Mouse (Mus musculus) kidney, postnatal 10 days (tissue): ENCODE results near the gene Kcna3.

Experiments used
- DNase-seq: peaks from one replicate; pipeline ENCODE4 v3.0.0; 2021; ENCODE audit warnings: mixed read lengths

The Kcna3 gene

DNA sequence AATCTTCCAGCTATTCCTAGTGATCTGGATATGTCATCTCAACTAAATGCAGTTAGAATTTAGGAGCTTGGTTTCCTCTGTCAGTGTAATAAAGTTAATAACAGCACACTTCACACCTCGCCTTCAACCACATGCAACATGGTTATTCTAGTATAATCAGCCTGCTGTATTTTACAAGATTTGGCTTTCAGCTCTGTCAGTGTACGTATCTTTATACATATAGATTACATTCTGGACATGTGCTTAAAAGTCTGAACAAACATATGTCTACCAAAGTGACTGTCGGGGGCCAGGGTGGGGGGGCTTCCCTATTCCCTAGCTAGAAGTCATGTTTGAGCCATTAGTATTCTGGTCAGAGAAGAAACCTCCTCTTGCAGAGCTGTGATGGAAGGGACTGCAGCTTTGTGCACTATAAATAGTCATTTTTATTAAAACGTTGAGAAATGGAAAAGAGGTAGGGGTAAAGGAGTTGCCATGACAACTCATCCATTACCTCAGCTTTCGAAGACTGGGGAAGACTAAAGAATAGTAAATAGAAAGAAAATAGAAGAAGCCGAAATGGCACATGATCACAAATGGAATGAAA is 29.6 kb downstream of the Kcna3 start:
- no peak for DNase-seq

DNA sequence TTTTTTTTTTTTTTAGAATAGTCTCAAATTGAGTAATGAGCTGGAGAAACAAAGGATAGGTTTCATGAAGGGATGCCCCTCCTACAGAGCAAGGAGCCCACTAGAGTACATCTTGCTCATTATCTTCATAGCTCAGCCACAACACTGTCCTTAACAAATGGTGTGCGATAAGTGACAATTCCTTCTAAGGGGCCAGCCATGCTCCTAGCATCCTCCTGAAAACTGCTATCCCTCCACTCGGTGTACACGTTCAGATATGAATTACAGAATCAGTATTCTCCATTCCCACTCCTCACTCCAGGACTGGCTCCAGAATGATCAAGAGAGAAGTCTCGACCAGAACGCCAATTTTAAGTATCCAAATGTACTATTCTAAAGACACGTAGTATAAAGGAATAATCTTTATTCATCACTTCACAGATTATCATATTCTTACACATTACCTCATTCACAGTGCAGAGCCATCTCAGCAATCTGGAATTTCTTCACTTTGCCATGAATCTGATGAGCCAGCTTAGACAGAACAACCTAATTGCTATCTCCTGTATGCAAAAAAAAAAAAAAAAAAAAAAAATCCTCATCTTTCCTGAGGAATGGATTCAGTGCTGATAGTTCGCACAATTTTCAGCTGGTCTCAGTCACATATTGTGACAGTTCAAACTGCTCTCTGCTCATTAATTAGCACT is 30.3 kb downstream of the Kcna3 start:
- DNase-seq = no peak

DNA sequence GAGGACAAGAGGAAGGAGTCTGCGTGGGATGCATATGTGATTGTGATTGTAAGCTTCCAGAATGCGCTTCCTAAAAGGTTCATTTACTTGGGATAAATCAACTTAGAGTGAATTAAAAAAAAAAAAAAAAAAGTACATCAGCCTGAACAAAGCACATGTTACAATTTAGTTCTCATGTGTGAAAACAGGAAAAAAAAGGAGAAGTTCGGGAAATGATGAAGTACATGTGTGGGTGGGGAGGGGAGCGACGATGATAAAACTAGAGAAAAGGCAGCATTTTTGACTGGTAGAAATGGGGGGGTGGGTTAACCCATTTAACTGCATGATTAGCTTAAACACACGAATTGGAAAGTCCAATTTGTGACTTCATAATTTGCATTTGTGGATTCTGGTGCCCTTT is 31.3 kb downstream of the Kcna3 start:
- no peak for DNase-seq

DNA sequence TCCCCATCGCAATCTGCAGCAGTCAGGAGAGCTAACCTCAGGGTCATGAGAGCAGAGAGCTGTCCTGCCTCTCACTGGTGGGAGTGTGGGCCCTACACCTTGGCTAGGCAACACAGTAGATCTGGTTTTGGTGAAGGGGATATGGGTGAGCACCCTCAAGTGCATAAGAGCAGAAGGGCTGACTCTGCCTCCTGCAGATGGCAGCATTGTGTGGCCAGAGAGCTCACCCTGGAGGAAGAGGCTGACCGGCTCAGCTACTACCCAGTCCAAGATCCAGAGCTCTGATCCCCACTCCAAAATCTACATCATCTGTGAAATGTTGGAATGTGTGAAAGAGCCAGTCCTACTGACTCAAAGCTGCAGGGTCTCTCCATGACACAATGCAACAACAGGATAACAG is 37.9 kb downstream of the Kcna3 start:
- no peak for DNase-seq

DNA sequence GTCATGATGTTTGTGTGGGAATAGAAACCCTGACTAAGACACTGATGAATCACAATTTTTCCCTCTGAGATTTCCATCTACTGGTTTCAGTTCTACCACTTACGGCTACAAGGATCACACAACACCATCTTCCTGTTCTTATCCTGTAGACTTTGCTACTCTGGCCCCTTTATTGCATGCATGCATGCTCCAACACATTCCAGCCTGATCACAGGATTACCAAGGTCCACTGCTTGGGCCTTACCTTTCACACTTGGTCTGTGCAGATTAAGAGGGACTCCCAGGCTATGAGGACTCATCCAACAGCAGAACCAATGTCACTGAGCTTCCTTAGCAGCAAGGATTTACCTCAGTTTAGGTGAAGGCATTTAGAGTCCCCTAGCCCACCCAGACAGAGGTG is 39.7 kb downstream of the Kcna3 start:
- no peak for DNase-seq

DNA sequence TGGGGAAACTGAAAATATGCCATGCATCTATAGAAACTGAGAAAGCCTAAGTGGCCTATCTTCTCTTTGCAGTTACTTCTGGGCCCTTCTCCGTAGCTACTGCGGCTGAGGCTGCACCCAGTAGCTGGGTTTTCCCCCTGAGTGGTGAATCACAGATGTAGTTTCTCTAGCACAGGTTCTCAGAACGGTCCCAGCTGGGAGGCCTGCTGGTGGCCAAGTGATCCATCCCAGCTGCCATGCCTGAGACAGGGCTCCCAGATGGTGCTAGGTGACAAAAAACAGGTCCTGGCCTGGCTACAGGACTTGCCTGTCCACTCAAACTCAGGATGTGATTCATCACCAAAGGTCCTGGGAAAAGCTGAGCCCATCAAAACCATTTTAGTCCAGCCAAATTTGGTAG is 40.7 kb downstream of the Kcna3 start:
- DNase-seq = no peak

DNA sequence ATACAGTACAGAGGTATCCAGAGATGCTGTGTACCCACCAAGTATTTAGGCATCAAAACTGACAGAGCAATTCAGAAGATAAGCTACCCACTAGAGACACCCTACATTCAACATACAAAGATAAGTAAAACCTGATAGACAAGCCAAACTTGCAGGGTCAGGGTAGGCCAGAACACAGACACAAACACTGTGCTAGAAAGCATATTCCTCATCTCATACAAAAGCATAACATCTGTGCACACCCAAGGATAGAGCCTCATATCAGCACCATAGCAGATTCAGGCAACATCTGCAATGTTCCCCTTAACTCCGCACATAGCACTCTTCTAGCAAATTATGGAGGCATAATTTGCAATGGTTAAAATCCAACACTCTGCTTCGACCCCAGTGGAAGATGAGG is 41.1 kb downstream of the Kcna3 start:
- DNase-seq = no peak

DNA sequence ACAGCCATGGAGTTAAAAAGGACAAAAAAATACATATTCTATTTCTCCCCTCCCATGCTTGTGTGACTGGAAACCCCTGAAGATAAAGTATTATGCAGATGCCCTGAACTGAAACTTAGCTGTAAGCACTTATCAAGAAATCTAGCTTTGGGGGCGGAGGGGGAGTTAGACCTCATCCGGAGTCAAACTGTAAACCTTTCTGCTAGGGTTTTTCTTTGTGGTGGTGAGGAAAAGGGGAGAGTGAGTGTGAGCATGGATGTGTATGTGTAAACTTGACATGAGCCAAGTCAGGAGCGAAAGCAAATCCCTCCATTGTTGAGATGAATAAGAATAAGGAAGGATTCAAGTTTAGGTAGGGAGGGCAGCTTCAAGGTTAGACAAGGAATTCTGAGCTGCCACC is 44.8 kb downstream of the Kcna3 start:
- DNase-seq = no peak

DNA sequence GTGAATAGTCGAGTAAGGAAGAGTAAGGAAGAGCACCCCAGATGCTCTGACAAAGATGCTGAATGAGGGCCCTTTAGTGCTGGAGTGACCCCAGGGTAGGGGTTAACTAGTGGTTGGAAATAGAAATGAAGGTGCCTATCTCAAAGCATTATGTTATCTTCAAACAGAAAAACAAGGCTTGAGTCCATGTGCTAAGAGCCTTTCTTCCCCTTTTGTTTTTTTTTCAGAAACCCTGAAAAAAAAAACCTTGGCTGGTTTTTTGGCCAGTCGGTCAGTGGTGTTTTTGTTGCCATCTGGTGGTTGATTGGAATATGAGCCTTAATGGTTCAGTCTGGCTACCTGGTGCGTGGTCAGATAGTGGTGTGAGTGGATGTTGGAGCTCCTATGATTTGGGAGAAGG is 45.3 kb downstream of the Kcna3 start:
- no peak for DNase-seq

DNA sequence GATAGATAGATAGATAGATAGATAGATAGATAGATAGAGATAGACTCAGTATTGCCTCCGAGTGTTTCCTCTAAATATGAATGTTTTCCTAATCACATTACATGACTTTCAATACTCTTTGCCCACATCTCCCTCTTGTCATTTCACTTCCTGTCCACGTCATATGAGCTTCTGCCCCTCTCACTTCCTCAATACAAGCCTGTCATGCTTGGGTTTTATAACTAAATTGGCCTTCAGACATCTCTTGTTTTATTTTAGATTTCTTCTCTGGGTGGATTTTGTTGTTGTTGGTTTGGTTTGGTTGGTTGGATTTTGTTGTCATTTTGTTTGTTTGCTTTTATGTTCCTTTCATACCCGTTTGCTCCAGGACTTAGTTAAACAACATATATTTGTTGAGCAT is 48.6 kb downstream of the Kcna3 start:
- no peak for DNase-seq

DNA sequence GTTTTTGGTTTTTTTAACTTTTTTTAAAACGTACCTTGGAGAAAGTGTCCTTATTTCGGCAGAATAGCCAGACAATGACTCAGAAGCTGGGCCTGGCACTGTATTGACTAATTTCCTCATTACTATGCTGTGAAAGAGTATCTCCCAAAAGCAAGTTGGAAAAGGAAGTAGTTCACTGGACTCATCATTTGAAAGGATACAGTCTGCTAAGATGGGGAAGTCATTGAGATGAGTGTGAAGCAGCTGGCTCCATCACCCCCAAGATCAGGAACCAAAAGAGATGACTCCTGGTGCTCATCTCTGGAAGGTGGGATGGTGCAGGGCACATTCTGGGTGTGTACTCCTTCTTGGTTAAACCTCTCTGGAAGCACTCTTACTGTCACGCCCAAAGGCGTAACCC is 51.4 kb downstream of the Kcna3 start:
- no peak for DNase-seq
